Mouse (Mus musculus) lung, postnatal 36 days (tissue): Measurements from ENCODE around the gene Cpsf7.
A peak's percentile ranks its signal among the peaks of the same experiment; 100 is the strongest.
"Not testable (repeated sequence)": the region's sequence is repeated elsewhere in the genome, so short reads cannot be mapped to it uniquely, and the experiment has no call there.

Source experiments
- DNase-seq: peaks from one replicate; pipeline ENCODE4 v3.0.0; 2022; ENCODE audit warnings: mixed read lengths

The Cpsf7 gene

GRCm38 (mm10) chr19:10525106-10525901 is at the start of gene Cpsf7:
TSS of gene Cpsf7 (plus strand) at chr19:10525266.
- DNase-seq, result peak; percentile 95

GRCm38 (mm10) chr19:10479541-10479940 is 45.5 kb upstream of the Cpsf7 start:
- DNase-seq, result no peak

DNA sequence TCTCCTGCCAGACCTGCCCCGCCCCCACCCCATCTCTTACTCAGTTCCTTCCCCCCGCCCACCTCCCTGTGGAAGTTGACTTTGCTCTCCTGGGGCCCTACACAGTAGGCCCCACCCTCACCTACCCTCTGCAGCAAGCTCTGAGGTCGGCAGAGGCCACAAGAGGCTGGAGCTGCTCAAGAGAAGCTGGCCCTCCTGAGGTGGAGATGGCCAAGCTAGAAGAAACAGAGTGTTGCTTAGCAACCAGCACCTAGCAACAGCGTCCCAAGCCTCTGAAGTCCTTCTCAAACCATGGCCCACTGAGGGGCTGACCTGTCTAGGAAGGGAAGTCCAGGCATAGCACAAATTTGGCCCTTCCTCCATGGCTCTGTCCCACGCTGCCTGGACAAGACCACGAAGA is 42.4 kb upstream of the Cpsf7 start, which contains the start of gene Ppp1r32:
Gene Ppp1r32 (minus strand): TSS at position 226 of the 400 bp plus-strand sequence.
- peak; percentile 39 for DNase-seq

- peak; percentile 80 for DNase-seq
Measured at GRCm38 (mm10) chr19:10486264-10486738, 38.8 kb upstream of the Cpsf7 start.

GRCm38 (mm10) chr19:10495670-10496069 is 29.4 kb upstream of the Cpsf7 start:
- DNase-seq, result no peak

DNA sequence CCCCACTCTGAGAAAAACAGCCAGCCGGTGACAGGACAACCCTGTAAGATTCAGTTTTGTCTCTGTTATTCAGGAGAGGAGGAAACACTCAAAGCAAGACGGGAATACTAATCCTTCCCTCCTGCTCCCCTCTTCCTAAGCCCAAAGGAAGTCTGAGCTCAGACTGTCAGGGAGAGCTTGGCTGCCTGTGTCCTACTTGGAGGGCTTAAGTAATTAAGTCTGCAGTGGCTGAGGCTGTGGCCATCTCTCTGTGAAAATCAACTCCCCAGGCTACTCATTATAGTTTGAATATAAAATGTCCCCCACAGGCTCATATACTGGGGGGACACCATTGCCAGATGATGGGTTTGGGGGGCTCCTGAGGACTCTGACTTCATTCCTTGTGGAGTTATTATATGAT is 28.1 kb upstream of the Cpsf7 start:
- no peak for DNase-seq

- no peak for DNase-seq
Measured at GRCm38 (mm10) chr19:10497512-10498160, 27.4 kb upstream of the Cpsf7 start.

GRCm38 (mm10) chr19:10500581-10500980 is 24.5 kb upstream of the Cpsf7 start:
- DNase-seq, result no peak

DNA sequence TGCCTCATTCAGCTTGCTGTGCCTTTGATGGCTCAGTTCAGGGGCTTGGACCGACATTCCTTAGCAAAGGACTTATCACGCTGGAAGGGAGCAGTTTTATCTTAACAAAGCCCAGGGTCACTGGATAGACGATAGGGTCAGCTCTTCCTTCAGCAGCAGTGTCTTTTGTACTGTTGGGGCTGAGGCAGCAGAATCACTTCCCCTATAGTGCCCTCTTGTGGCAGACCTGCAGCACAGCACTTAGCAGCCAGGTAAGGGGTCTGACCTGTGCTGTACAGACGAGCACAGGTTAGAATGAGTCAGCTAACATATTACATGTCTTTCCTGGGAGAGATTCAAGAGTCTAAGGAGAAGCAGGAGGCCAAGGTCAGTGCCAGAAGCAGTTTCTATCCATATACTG is 22.5 kb upstream of the Cpsf7 start:
- peak; percentile 30 for DNase-seq

GRCm38 (mm10) chr19:10510759-10511330 is 14.2 kb upstream of the Cpsf7 start:
- DNase-seq, result peak; percentile 65

GRCm38 (mm10) chr19:10520355-10520754 is 4.7 kb upstream of the Cpsf7 start:
- DNase-seq, result peak; percentile 19

- no peak for DNase-seq
Measured at GRCm38 (mm10) chr19:10521926-10522325, 3.1 kb upstream of the Cpsf7 start.

DNA sequence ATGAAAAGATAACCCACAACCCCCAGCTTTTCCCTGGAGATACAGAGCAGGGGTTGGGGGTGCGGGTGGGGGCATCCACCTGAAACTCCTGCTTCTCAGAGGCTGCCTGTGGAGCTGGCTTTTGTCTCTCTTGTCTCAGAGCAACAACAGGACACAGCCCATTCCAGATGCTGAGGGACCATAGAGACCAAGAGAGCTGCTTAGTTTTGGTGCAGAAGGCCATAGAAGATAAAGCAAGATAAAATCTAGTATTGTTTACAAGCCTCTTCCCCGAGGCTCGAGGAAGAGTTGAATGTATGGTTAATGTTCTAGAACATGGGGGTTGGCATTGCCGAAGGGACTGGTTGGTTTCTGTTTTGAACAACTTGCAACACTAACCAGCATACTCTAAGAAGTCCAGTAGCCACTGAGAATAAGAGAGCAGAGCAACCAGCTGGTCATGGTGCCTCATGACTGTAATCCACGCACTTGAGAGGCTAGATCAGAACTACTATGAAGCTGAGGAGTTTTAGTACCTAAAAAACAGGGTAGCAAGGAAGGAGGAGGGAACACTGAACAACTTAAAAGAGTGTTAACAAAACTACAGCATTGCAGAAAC is 1.5 kb upstream of the Cpsf7 start:
- no peak for DNase-seq

GRCm38 (mm10) chr19:10524784-10525105 is 321 bp upstream of the Cpsf7 start:
- no peak for DNase-seq

- DNase-seq, result peak; percentile 59
Measured at GRCm38 (mm10) chr19:10525910-10526309, 844 bp downstream of the Cpsf7 start, which contains the start of gene Sdhaf2. TSS of gene Sdhaf2 (minus strand) at chr19:10526142.

DNA sequence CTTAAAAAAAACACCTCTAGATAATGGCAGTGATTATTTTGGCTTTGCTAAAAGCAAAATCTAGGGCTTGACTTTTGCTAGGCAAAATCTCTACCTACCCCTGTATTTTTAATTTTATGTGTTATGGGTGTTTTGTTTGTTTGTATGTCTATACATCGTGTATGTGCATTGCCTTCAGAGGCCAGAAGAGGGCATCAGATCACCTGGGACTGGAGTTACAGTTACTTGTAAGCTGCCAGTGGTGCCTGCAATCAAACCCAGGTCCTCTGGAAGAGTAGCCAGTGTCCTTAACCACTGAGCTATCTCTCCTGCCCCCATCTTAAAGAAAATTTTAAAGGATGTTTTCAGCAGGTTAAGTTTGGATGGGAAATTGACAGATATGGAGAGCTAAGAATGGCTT is 5.0 kb downstream of the Cpsf7 start:
- DNase-seq, result no peak

- no peak for DNase-seq
Measured at GRCm38 (mm10) chr19:10539454-10539853, 14.4 kb downstream of the Cpsf7 start.

DNA sequence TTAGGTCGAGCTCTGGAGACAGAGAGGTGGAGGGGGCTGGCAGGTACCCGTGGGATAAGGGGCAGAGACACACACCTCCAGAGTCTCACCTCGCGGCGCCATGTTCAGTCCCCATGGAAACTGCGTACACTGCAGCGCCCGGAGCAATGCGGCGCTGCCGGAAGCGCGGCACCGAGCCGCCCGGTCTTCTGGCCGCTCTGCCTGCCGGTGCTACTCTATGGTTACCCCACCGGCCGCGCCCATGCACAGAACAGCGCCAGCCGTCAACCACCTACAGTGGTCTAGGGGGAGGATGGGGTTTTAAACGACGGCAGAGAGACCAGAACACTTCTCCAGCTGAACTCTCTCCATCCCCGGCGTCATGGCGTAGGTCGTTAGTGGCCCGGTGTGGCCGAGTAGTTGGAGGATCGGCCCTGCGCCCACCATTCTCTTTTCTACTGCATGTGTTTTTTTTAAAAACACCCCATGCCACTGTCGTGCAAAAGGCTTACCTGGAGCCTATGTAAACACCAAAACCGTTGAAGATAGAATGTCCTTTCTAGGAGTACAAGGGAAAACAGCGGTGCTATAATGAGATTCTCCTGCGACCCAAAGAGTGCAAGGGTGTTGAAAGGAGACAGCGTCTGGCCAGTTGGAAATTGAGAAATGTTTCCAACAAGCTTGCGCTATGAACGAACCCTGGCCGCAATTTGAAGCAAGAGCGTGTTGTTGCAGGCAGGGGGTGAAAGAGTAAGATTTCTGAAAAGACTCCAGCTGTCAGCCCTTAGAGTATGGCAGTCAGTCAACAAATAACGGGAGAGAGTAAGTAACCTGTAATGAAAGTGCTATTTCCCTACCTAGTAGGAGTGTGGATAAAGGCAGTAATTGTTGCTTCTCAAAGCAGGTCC is 30.8 kb downstream of the Cpsf7 start, which contains the start of gene Tmem216:
Gene Tmem216 (minus strand): TSS at position 615 of the 887 bp plus-strand sequence.
- DNase-seq, result peak; percentile 91

DNA sequence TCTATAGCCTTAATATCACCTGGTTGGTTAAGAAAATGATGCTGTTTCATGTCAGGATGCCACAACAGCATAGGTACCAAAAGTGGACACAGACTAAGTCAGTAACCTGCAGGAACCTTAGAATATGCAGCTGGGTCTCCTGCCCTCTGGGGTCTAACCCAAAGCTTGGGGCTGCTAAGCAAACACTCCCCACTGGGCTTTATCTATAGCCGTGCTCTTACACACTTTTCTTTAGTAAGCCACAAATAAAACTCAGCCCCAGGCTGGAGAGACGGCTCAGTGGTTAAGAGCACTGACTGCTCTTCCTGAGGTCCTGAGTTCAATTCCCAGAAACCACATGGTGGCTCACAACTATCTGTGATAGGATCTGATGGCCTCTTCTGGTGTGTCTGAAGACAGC is 31.9 kb downstream of the Cpsf7 start:
- DNase-seq, result no peak

GRCm38 (mm10) chr19:10557430-10557829 is 32.4 kb downstream of the Cpsf7 start:
- DNase-seq, result no peak

DNA sequence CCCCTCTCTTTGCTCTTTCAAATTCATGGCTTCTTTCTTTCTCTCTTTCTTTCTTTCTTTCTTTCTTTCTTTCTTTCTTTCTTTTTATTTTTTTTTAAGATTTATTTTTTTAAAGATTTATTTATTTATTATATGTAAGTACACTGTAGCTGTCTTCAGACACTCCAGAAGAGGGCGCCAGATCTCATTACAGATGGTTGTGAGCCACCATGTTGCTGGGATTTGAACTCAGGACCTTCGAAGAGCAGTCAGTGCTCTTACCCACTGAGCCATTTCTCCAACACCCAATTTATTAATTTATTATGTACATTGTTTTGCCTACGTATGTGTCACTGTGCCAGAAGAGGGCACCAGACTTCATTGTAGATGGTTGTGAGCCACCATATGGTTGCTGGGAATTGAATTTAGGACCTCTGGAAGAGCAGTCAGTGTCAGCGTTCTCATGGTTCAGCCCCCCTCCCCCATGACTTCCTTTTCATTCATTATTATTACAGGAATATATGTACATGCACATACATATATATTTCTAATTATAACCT is 32.8 kb downstream of the Cpsf7 start:
- not testable (repeated sequence) for DNase-seq

GRCm38 (mm10) chr19:10560108-10560507 is 35.0 kb downstream of the Cpsf7 start:
- DNase-seq, result peak; percentile 10
